Mouse (Mus musculus) heart, adult 2 months (tissue): Measurements from ENCODE around the gene C2cd5.

Experiments used
- CTCF ChIP-seq: fragments of 200-600 bp; IDR thresholded peaks from 2 replicates; pipeline ENCODE4 v1.8.1; 2022; ENCODE audit warnings: antibody characterized with exemption, mild to moderate bottlenecking, moderate library complexity
- EP300 ChIP-seq: fragments of 200-500 bp; IDR thresholded peaks from 2 replicates; pipeline ENCODE4 v1.6.1; 2011; ENCODE audit warnings: low read depth, low read length, control low read depth; ENCODE audit not compliant: insufficient read depth
- POLR2A ChIP-seq: fragments of 200-500 bp; IDR thresholded peaks from 2 replicates; pipeline ENCODE4 v1.6.1; 2011; ENCODE audit warnings: mild to moderate bottlenecking, low read depth, low read length, control low read depth; ENCODE audit not compliant: insufficient read depth

DNA sequence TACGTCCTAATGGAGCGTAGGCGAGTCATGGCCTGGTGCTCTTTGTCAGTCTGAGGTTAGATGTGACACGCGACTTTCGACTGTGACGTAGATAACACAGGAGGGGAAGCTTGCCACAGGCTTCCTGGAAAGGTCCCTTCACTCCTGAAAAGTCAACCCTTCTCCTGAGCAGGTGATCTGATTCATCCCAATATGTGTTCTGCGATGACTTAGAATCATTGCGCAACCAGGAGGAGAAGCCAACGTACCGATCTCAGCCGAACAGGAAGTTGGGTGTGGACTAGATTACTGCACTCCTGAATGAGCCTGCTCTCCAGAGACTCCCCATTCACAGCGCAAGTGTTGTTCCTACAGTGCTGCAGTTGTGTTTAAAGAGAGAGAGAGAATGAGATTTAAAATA, 110.4 kb downstream of the C2cd5 start:
- TF ChIP-seq POLR2A (no peak), CTCF (no peak), EP300 (no peak)
